Mouse (Mus musculus) megakaryocyte, embryonic 14.5 days (primary cell): ENCODE results near the gene Plxdc2.

Source experiments
- FLI1 ChIP-seq: IDR thresholded peaks from 2 replicates; pipeline ENCODE4 v1.6.1; 2012; ENCODE audit warnings: low read length, inconsistent platforms, mixed read lengths
- GATA1 ChIP-seq: IDR thresholded peaks from 3 replicates; pipeline ENCODE4 v1.6.1; 2012; ENCODE audit warnings: mixed read lengths, low read length, inconsistent platforms, borderline replicate concordance

DNA sequence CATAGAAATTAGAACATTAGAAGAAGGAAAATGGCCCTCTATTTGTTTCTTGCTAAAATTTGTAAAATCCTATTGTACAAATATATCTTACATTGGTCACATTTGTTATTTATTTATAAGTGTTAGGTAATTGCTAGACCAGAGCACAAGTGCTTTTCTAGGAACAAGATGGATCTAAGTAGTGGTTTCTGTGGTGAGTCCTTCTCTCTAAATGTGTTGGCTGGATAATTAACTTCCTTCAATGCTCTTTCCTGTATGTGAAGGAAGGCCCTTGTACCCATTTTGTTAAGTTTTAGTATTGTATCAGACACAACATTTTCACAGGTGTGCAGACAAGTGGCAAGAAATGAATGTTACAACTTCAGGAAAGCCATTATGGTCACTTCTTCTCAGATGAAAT lies 30.6 kb downstream of the Plxdc2 start:
- TF ChIP-seq GATA1: no peak
- TF ChIP-seq FLI1: no peak
